Mouse (Mus musculus) E14TG2a.4 (cell line): Measurements from ENCODE around the gene Dnah3.

Experiments
- CTCF ChIP-seq: conservative IDR thresholded peaks from 2 replicates; pipeline ENCODE4 v1.5.1; 2014; ENCODE audit warnings: low read length
- NANOG ChIP-seq: IDR thresholded peaks from 2 replicates; pipeline ENCODE4 v1.6.1; 2014; ENCODE audit warnings: borderline replicate concordance, low read length, mixed read lengths

DNA sequence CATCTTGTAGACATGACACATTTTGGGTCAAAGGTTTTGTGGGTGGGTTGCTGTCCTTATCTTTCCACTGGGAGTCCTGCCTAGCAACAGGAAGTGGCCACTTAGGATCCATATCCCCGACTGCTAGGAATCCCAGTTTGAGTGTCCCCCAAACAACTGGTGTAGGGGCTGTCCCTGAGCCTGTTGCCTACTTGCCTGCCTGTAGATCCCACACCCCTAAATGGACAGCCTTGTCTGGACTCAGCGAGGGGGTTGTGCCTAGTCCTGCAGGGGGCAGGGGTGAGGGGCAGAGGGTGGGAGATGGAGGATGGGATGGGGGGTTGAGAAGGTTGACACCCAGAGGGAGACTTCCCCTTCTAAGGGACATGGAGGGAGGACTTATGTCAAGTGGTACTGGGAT is 125.8 kb downstream of the Dnah3 start:
- no peak for TF ChIP-seq CTCF
- no peak for TF ChIP-seq NANOG
